Mouse (Mus musculus): ENCODE measurements around the gene Kctd19. TPM values are rescaled to one million over a fixed set of nuclear protein-coding genes. Genes with fewer than 3 reads are reported as not detected.

Kctd19 gene
- polyA plus RNA-seq, 1 experiment: 187 TPM

DNA sequence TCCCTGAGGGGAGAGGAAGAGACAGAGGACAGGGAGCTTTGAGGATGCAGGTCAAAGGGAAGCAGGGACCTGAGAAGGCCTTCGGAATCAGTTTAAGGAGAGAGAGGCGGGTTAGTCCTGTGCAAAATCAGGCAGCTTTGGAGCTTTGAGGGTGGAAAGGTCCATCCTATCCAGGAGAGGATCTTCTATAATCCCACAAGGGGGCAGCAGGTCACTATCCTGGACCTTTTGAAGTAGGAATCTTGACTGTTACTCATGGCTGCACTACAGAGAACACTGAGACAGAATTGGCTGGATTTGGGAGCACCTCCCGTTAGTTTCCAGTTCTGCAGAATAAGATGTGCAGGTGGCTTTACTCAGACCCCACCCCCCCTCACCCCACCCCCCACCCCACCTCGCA, 53.7 kb downstream of the Kctd19 start:
- no peak for TF ChIP-seq CTCF (IDR thresholded peaks at IDR 0.05; ENCODE audit: control insufficient read depth, insufficient read depth, insufficient replicate concordance, low read depth, low read length)
- no peak for TF ChIP-seq POLR2A (IDR thresholded peaks at IDR 0.05; ENCODE audit: control insufficient read depth, low read depth, low read length)
- no peaks in the 10 kb centered on the region; the same call in 1 of the 2 replicates for H3K36me3 ChIP-seq (ENCODE audit: control insufficient read depth, insufficient read depth, low read length)
- H3K27ac ChIP-seq (ENCODE audit: control insufficient read depth, insufficient read depth, low read depth, low read length): no peak overlapping the region
- H3K4me1 ChIP-seq (ENCODE audit: control insufficient read depth, insufficient read depth, low read length): peaks cover 4% of the 10 kb centered on the region
- H3K4me3 ChIP-seq (ENCODE audit: control insufficient read depth, low read depth, low read length): no peak overlapping the region
- H3K27me3 ChIP-seq (ENCODE audit: control insufficient read depth, insufficient read depth, low read length): no peaks in the 10 kb centered on the region

DNA sequence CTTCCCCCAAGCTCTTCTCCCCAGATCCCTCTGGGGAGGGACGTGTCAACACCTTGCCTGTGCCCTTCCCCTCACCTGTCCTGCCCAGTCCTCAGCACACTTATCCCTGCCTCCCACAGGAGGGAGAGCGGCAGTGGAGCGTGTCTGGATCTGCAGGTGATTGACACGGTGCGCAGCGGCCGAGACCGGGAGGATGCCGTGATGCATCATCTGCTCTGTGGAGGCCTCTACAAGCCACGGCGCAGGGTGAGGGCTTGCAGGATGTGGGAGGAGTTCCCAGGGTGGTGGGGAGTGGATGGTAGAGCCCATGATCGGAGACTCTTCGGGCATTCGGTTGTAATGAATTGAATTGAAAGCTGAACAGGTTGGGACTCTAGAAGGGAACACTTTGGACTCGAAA, 54.1 kb downstream of the Kctd19 start:
- TF ChIP-seq POLR2A (IDR thresholded peaks at IDR 0.05; ENCODE audit: control insufficient read depth, low read depth, low read length): no peak
- no peak for TF ChIP-seq CTCF (IDR thresholded peaks at IDR 0.05; ENCODE audit: control insufficient read depth, insufficient read depth, insufficient replicate concordance, low read depth, low read length)
- H3K27ac ChIP-seq (ENCODE audit: control insufficient read depth, insufficient read depth, low read depth, low read length): no peak overlapping the region

DNA sequence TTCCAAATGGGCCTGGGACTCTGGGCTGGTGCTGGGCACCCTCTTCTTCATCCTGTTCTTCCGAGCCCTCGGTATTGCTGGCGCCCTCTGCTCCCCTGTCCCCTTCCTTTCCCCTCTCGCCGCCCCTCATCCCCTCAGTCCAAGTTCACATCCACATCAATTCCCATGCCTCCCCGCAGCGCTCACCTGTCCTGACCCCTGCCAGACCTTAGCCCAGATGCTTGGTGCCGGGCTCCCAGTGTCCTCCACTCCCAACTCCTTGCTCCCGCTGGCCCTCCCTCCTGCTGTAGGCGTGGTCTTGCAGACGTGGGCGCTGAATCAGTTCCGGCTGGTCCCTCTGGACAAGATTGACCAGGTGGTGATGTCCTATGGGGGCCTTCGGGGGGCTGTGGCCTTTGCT, 56.6 kb downstream of the Kctd19 start:
- Histone ChIP-seq H3K36me3 (ENCODE audit: control insufficient read depth, insufficient read depth, low read length) (no peaks in the 10 kb centered on the region; the same call in 1 of the 2 replicates), H3K27ac (ENCODE audit: control insufficient read depth, insufficient read depth, low read depth, low read length) (no peak overlapping the region), H3K27me3 (ENCODE audit: control insufficient read depth, insufficient read depth, low read length) (no peaks in the 10 kb centered on the region), H3K4me3 (ENCODE audit: control insufficient read depth, low read depth, low read length) (no peak overlapping the region), H3K4me1 (ENCODE audit: control insufficient read depth, insufficient read depth, low read length) (peaks cover 4% of the 10 kb centered on the region)
- TF ChIP-seq POLR2A (IDR thresholded peaks at IDR 0.05; ENCODE audit: control insufficient read depth, low read depth, low read length): no peak
- no peak for TF ChIP-seq CTCF (IDR thresholded peaks at IDR 0.05; ENCODE audit: control insufficient read depth, insufficient read depth, insufficient replicate concordance, low read depth, low read length)

More for the DNA sequence above, 54.1 kb downstream of the Kctd19 start:
- H3K4me3 ChIP-seq (ENCODE audit: control insufficient read depth, low read depth, low read length): no peak overlapping the region
- no peaks in the 10 kb centered on the region; the same call in 1 of the 2 replicates for H3K36me3 ChIP-seq (ENCODE audit: control insufficient read depth, insufficient read depth, low read length)
- H3K4me1 ChIP-seq (ENCODE audit: control insufficient read depth, insufficient read depth, low read length): peaks cover 4% of the 10 kb centered on the region
- no peaks in the 10 kb centered on the region for H3K27me3 ChIP-seq (ENCODE audit: control insufficient read depth, insufficient read depth, low read length)

DNA sequence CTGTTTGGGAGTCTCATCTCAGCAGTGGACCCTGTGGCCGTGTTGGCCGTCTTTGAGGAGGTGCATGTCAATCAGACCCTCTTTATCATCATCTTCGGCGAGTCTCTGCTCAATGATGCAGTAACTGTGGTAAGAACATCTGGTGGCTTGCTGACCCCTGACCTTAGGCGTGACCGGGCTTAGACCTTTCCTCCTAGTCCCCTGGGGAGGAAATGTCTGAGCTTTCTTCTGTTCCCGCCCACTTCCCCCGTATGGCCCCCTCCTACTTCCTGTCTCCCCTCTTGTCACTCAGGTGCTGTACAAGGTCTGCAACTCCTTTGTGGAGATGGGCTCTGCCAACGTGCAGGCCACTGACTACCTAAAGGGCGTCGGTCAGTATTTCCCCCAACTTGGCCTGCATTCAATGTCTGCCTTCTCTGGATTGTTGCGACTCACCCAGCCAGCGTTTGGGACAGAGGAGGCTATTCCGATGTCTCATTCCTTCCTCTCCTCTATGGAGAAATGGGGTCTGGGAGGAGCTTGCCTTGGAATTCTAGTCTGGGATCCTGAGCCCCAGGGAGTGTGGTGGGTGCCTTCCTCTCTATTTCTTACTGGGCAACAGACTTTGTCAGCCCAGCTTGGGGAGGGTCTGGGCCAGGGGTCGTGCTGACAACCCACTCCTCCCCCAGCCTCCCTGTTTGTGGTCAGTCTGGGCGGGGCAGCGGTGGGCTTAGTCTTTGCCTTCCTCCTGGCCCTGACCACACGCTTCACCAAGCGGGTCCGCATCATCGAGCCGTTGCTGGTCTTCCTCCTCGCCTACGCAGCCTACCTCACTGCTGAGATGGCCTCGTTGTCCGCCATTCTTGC, 57.9 kb downstream of the Kctd19 start:
- no peaks in the 10 kb centered on the region; the same call in 1 of the 2 replicates for H3K36me3 ChIP-seq (ENCODE audit: control insufficient read depth, insufficient read depth, low read length)
- TF ChIP-seq CTCF (IDR thresholded peaks at IDR 0.05; ENCODE audit: control insufficient read depth, insufficient read depth, insufficient replicate concordance, low read depth, low read length): no peak
- no peak for TF ChIP-seq POLR2A (IDR thresholded peaks at IDR 0.05; ENCODE audit: control insufficient read depth, low read depth, low read length)
- no peak overlapping the region for H3K4me3 ChIP-seq (ENCODE audit: control insufficient read depth, low read depth, low read length)
- H3K4me1 ChIP-seq (ENCODE audit: control insufficient read depth, insufficient read depth, low read length): peaks cover 4% of the 10 kb centered on the region
- H3K27me3 ChIP-seq (ENCODE audit: control insufficient read depth, insufficient read depth, low read length): no peaks in the 10 kb centered on the region
- no peak overlapping the region for H3K27ac ChIP-seq (ENCODE audit: control insufficient read depth, insufficient read depth, low read depth, low read length)

DNA sequence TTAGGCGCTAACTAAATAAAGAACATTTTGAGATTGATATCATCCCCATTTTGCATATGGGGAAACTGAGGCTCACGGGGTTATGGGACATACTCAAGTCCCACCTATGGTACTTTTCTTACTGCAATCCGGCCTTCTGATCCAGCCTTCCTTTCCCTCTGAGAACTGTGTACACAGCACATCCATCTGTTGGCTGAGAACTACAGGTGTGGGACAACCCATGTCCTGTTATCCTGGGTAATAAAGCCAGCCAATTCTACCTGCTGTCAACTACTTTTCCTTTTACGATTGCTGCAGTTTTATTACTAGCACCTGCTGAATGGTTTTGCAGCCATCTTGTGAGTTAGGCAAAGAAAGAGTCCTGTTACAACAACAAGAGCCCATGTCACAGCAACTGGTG, 58.8 kb downstream of the Kctd19 start:
- TF ChIP-seq CTCF (IDR thresholded peaks at IDR 0.05; ENCODE audit: control insufficient read depth, insufficient read depth, insufficient replicate concordance, low read depth, low read length): no peak
- TF ChIP-seq POLR2A (IDR thresholded peaks at IDR 0.05; ENCODE audit: control insufficient read depth, low read depth, low read length): no peak
- no peak overlapping the region for H3K27ac ChIP-seq (ENCODE audit: control insufficient read depth, insufficient read depth, low read depth, low read length)
- H3K4me1 ChIP-seq (ENCODE audit: control insufficient read depth, insufficient read depth, low read length): peaks cover 9% of the 10 kb centered on the region
- H3K36me3 ChIP-seq (ENCODE audit: control insufficient read depth, insufficient read depth, low read length): no peaks in the 10 kb centered on the region; the same call in 1 of the 2 replicates
- no peak overlapping the region for H3K4me3 ChIP-seq (ENCODE audit: control insufficient read depth, low read depth, low read length)
- H3K27me3 ChIP-seq (ENCODE audit: control insufficient read depth, insufficient read depth, low read length): no peaks in the 10 kb centered on the region

DNA sequence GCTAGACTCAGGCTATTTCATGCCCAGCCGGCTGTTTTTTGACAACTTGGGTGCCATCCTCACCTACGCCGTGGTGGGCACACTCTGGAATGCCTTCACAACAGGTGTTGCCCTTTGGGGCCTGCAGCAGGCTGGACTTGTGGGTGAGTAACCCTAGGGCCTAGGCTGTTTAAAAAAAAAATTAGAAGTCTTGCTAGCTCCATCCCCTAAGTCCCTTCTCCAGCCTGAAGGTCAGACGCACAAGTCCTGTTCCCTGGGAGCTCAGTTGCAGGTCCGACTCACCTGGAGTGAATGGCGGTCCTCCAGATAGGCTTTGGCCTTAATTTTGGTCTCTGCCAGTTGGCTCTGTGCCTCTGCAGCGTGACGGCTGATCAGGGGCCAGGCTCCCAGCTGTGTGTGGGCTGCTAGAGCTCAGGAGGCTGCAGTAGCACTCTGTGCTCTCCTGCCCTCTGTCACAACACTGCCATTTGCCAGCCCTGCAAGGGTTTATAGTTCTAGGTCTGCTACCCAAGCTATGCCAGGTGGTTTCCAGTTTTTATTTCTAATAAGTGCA, 59.6 kb downstream of the Kctd19 start:
- TF ChIP-seq POLR2A (IDR thresholded peaks at IDR 0.05; ENCODE audit: control insufficient read depth, low read depth, low read length): no peak
- TF ChIP-seq CTCF (IDR thresholded peaks at IDR 0.05; ENCODE audit: control insufficient read depth, insufficient read depth, insufficient replicate concordance, low read depth, low read length): no peak
- H3K4me1 ChIP-seq (ENCODE audit: control insufficient read depth, insufficient read depth, low read length): peaks cover 17% of the 10 kb centered on the region
- no peak overlapping the region for H3K27ac ChIP-seq (ENCODE audit: control insufficient read depth, insufficient read depth, low read depth, low read length)

DNA sequence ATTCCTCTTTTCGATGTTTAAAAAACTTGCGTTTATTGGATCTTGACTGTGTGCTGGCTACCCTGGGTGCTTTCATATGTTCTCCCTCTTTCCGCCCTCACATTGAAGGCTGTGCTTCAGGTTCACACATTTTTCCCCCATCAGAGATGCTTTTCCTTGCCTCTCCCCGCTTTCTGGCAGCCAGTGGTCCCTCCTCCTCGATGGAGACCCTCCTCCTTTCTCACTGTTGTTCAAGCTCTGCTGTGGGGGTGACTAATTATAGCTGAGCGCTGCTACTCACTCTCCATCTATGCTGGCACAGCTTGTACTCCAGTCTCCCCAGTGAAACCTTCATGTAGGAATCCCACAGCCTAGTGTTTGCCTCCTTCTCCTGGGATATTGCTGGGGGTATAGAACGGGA, 63.1 kb downstream of the Kctd19 start:
- Histone ChIP-seq H3K27me3 (ENCODE audit: control insufficient read depth, insufficient read depth, low read length) (no peaks in the 10 kb centered on the region), H3K4me1 (ENCODE audit: control insufficient read depth, insufficient read depth, low read length) (peaks cover 27% of the 10 kb centered on the region), H3K27ac (ENCODE audit: control insufficient read depth, insufficient read depth, low read depth, low read length) (no peak overlapping the region), H3K36me3 (ENCODE audit: control insufficient read depth, insufficient read depth, low read length) (no peaks in the 10 kb centered on the region; the same call in 1 of the 2 replicates), H3K4me3 (ENCODE audit: control insufficient read depth, low read depth, low read length) (no peak overlapping the region; the same call in 1 of the 2 replicates)
- TF ChIP-seq POLR2A (IDR thresholded peaks at IDR 0.05; ENCODE audit: control insufficient read depth, low read depth, low read length) (no peak), CTCF (IDR thresholded peaks at IDR 0.05; ENCODE audit: control insufficient read depth, insufficient read depth, insufficient replicate concordance, low read depth, low read length) (no peak)

More for the DNA sequence above, 59.6 kb downstream of the Kctd19 start:
- no peak overlapping the region for H3K4me3 ChIP-seq (ENCODE audit: control insufficient read depth, low read depth, low read length)
- no peaks in the 10 kb centered on the region for H3K27me3 ChIP-seq (ENCODE audit: control insufficient read depth, insufficient read depth, low read length)
- no peaks in the 10 kb centered on the region; the same call in 1 of the 2 replicates for H3K36me3 ChIP-seq (ENCODE audit: control insufficient read depth, insufficient read depth, low read length)

Data from testis, adult 2 months (tissue).